Mouse (Mus musculus) ES-Bruce4 (cell line): ENCODE measurements around the gene Cd101. TPM values are rescaled to one million over a fixed set of nuclear protein-coding genes. Genes with fewer than 3 reads are reported as not detected.

Experiments
- H3K27ac ChIP-seq: 2 replicates; pipeline ENCODE4 v1.5.1; 2012; ENCODE audit warnings: low read length, inconsistent platforms; ENCODE audit not compliant: insufficient read depth
- H3K27me3 ChIP-seq: 2 replicates; pipeline ENCODE4 v1.6.1; 2012; ENCODE audit warnings: mild to moderate bottlenecking, low read length, inconsistent platforms; ENCODE audit not compliant: control insufficient read depth, poor library complexity, insufficient read depth, severe bottlenecking
- H3K36me3 ChIP-seq: 2 replicates; pipeline ENCODE4 v1.6.1; 2012; ENCODE audit warnings: inconsistent platforms, mild to moderate bottlenecking, low read length, moderate library complexity; ENCODE audit not compliant: control insufficient read depth, poor library complexity, insufficient read depth, severe bottlenecking
- H3K4me1 ChIP-seq: one replicate; pipeline ENCODE4 v1.8.1; 2011; ENCODE audit warnings: low read length; ENCODE audit not compliant: control insufficient read depth, insufficient read depth
- H3K4me3 ChIP-seq: 2 replicates; pipeline ENCODE4 v1.5.1; 2011; ENCODE audit warnings: low read depth, mild to moderate bottlenecking, low read length
- H3K9ac ChIP-seq: 2 replicates; pipeline ENCODE4 v1.6.1; 2012; ENCODE audit warnings: low read depth, mild to moderate bottlenecking, inconsistent platforms; ENCODE audit not compliant: poor library complexity, severe bottlenecking
- H3K9me3 ChIP-seq: replicated peaks from 2 replicates; pipeline ENCODE4 v1.6.1; 2012; ENCODE audit warnings: mild to moderate bottlenecking, low read length, inconsistent platforms; ENCODE audit not compliant: control insufficient read depth, poor library complexity, insufficient read depth, severe bottlenecking
- CTCF ChIP-seq: IDR thresholded peaks from one replicate; pipeline ENCODE4 v1.8.1; 2011; ENCODE audit warnings: low read depth, low read length
- EP300 ChIP-seq: IDR thresholded peaks from 2 replicates; pipeline ENCODE4 v1.6.1; 2011; ENCODE audit warnings: low read depth, low read length; ENCODE audit not compliant: insufficient read depth
- POLR2A ChIP-seq: IDR thresholded peaks from one replicate; pipeline ENCODE4 v1.8.1; 2011; ENCODE audit warnings: low read length; ENCODE audit not compliant: insufficient read depth
- polyA plus RNA-seq: library from polyadenylated mRNA; stranded (reverse); fragments of >200 nt; gene quantifications from 2 replicates; pipeline ENCODE4 v1.2.4, GENCODE M21; 2011; ENCODE audit warnings: low read depth; ENCODE audit not compliant: missing spikeins, insufficient read depth, insufficient read length

Gene Cd101
- polyA plus RNA-seq, 1 experiment: not detected

- Histone ChIP-seq H3K4me1 (no peaks in the 10 kb centered on the region), H3K36me3 (no peaks in the 10 kb centered on the region), H3K9ac (no peak overlapping the region), H3K27ac (no peak overlapping the region), H3K4me3 (no peak overlapping the region), H3K9me3 (no peaks in the 10 kb centered on the region), H3K27me3 (no peaks in the 10 kb centered on the region)
- TF ChIP-seq POLR2A: no peak
- no peak for TF ChIP-seq CTCF
- TF ChIP-seq EP300: no peak
These were observed 15.8 kb downstream of the Cd101 start for GRCm38 (mm10) chr3:101013536-101013935.

DNA sequence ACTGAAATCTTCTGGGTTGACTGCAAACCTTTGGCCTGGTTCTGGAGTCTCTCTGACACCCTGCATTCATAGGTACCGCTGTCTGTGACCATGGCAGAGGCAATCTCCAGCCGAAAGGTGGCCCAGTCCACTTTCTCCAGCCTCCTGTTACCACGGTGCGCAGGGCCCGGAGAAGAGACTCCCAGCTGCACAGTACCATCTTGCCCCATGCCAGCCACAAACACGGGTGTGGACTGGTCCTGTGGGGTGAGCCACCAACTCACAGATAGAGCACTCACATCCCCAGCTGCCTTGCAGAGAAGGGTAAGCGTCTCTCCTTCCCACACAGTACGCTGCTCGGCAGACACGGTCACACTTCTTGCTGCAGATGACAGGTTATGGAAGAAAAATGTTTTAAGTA is 16.4 kb downstream of the Cd101 start:
- H3K9me3 ChIP-seq: no peaks in the 10 kb centered on the region
- no peaks in the 10 kb centered on the region for H3K4me1 ChIP-seq
- no peak overlapping the region for H3K9ac ChIP-seq
- H3K27me3 ChIP-seq: no peaks in the 10 kb centered on the region
- no peaks in the 10 kb centered on the region for H3K36me3 ChIP-seq
- H3K4me3 ChIP-seq: no peak overlapping the region
- TF ChIP-seq CTCF (no peak), EP300 (no peak), POLR2A (no peak)
- no peak overlapping the region for H3K27ac ChIP-seq

GRCm38 (mm10) chr3:101012597-101012996 is 16.8 kb downstream of the Cd101 start:
- Histone ChIP-seq H3K27me3 (no peaks in the 10 kb centered on the region), H3K4me3 (no peak overlapping the region), H3K36me3 (no peaks in the 10 kb centered on the region), H3K4me1 (no peaks in the 10 kb centered on the region), H3K9me3 (no peaks in the 10 kb centered on the region), H3K9ac (no peak overlapping the region), H3K27ac (no peak overlapping the region)
- TF ChIP-seq EP300: no peak
- TF ChIP-seq CTCF: no peak
- TF ChIP-seq POLR2A: no peak

GRCm38 (mm10) chr3:101012131-101012571 is 17.2 kb downstream of the Cd101 start:
- TF ChIP-seq CTCF: no peak
- no peak for TF ChIP-seq EP300
- TF ChIP-seq POLR2A: no peak
- Histone ChIP-seq H3K27ac (no peak overlapping the region), H3K27me3 (no peaks in the 10 kb centered on the region), H3K36me3 (no peaks in the 10 kb centered on the region), H3K4me3 (no peak overlapping the region), H3K9ac (no peak overlapping the region), H3K9me3 (no peaks in the 10 kb centered on the region), H3K4me1 (no peaks in the 10 kb centered on the region)

DNA sequence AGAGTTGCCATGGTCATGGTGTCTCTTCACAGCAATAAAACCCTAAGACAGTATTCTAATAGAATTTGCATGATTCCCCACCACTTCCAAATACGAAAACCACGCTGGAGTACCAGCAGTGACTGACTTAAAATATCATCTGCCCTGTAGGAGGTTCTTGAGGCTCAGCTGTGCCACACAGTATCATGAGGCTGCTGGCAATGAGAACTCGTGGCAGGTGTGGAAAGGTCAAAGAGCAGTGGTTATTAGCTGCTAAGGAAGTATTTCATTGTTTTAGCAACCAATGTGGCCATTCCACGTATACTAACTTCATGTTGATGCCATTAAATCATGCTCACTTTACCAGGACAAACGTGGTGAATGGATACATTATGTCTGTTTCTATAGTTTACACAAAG is 18.2 kb downstream of the Cd101 start:
- Histone ChIP-seq H3K4me3 (no peak overlapping the region), H3K27me3 (no peaks in the 10 kb centered on the region), H3K27ac (no peak overlapping the region), H3K36me3 (no peaks in the 10 kb centered on the region), H3K4me1 (no peaks in the 10 kb centered on the region), H3K9me3 (no peaks in the 10 kb centered on the region), H3K9ac (no peak overlapping the region)
- TF ChIP-seq POLR2A (no peak), CTCF (no peak), EP300 (no peak)

GRCm38 (mm10) chr3:101010589-101011202 is 18.7 kb downstream of the Cd101 start:
- no peaks in the 10 kb centered on the region for H3K4me1 ChIP-seq
- H3K27me3 ChIP-seq: no peaks in the 10 kb centered on the region
- H3K27ac ChIP-seq: no peak overlapping the region
- H3K9me3 ChIP-seq: no peaks in the 10 kb centered on the region
- H3K4me3 ChIP-seq: no peak overlapping the region
- no peak overlapping the region for H3K9ac ChIP-seq
- no peak for TF ChIP-seq POLR2A
- TF ChIP-seq CTCF: no peak
- TF ChIP-seq EP300: no peak
- no peaks in the 10 kb centered on the region for H3K36me3 ChIP-seq
